Mouse (Mus musculus) forebrain, embryonic 14.5 days (tissue): ENCODE measurements at regions not wholly inside any gene's neighbourhood (a gene's known extent, or its start where the extent isn't known, plus 50 kb on each side); places are given as distances from the start of the nearest gene placed in this dataset.

ENCODE experiments used
- ATAC-seq: fragments of 200-750 bp; cut with Nextera tagmentation; 2 replicates; pipeline ENCODE4 v1.8.0; 2017; ENCODE audit warnings: mild to moderate bottlenecking, moderate library complexity
- DNase-seq: peaks from one replicate; pipeline ENCODE4 v3.0.0-alpha.2; 2015; ENCODE audit warnings: low spot score
- H3K27ac ChIP-seq: fragments of 300-500 bp; sonication (generic); 2 replicates; pipeline ENCODE4 v1.5.1; 2014; ENCODE audit warnings: low read depth, mild to moderate bottlenecking, control low read depth, low read length, moderate library complexity
- H3K27me3 ChIP-seq: fragments of 300-500 bp; sonication (generic); replicated peaks from 2 replicates; pipeline ENCODE4 v1.6.1; 2014; ENCODE audit warnings: low read length, control low read depth, mixed read lengths; ENCODE audit not compliant: control insufficient read depth, insufficient read depth
- H3K36me3 ChIP-seq: fragments of 300-500 bp; sonication (generic); 2 replicates; pipeline ENCODE4 v1.6.1; 2014; ENCODE audit warnings: low read length, control low read depth; ENCODE audit not compliant: control insufficient read depth, insufficient read depth
- H3K4me1 ChIP-seq: fragments of 300-500 bp; sonication (generic); 2 replicates; pipeline ENCODE4 v1.6.1; 2014; ENCODE audit warnings: antibody characterized with exemption, low read length, control low read depth; ENCODE audit not compliant: control insufficient read depth, insufficient read depth
- H3K4me2 ChIP-seq: fragments of 300-500 bp; sonication (generic); 2 replicates; pipeline ENCODE4 v1.6.1; 2014; ENCODE audit warnings: mild to moderate bottlenecking, control low read depth, low read length
- H3K4me3 ChIP-seq: fragments of 300-500 bp; sonication (generic); 2 replicates; pipeline ENCODE4 v1.5.1; 2014; ENCODE audit warnings: low read depth, low read length, control low read depth
- H3K9ac ChIP-seq: fragments of 300-500 bp; sonication (generic); 2 replicates; pipeline ENCODE4 v1.6.1; 2014; ENCODE audit warnings: mild to moderate bottlenecking, low read length, control low read depth, moderate library complexity
- H3K9me3 ChIP-seq: fragments of 300-500 bp; sonication (generic); replicated peaks from 2 replicates; pipeline ENCODE4 v1.6.1; 2016; ENCODE audit warnings: low read length, control low read depth, mixed read lengths; ENCODE audit not compliant: control insufficient read depth
- WGBS: fragments of 180-500 bp; shearing (Covaris S2); extraction: QIAGEN DNeasy Blood & Tissue Kit; methylation state at CpG from one replicate; pipeline ENCODE4 v1.1.7; 2014; 5-methylcytosine and 5-hydroxymethylcytosine counted together

DNA sequence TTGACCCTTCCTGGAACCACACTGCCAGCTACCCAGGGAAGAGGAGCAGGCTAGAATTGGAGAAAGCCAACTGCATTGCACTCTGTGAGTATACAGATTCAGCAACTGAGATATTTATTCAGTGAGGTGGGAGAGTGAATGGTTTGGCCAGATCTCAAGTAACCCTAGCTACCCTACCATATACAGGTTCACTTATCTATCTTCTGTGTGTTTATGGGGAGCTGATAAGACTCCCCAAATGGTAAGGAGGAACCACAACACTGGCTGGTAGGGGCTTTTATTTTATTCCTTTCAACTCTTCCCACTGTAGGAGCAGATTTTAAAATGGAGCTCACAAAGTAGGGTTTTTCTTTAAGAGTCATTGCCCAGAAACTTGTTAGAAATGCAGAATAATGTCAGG lies 62.9 kb downstream of the Arrdc3 start:
- H3K36me3 ChIP-seq, result no peaks in the 10 kb centered on the region
- no peak for DNase-seq

DNA sequence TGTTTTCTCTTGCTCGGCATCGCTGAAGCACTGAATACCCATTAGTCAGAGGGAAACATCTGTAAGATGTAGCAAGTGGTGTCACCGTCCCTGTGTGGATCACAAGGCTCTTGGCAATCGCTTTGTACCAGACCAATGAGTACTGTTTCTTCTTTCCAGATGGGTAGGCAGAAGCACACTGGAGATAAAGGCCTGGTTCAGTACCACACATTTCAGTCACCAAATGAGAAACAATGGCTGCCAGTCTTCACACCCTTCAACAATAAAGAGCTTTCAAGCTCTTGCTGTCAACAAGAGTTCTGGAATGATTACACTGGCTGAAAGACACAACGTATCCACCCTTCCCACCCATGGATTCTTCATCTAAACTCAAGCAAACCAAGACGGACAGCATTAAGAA lies 64.5 kb downstream of the Arrdc3 start:
- no peak overlapping the region for H3K4me2 ChIP-seq
- no peak overlapping the region for H3K9ac ChIP-seq
- no peak overlapping the region for H3K27ac ChIP-seq
- no peaks in the 10 kb centered on the region for H3K4me1 ChIP-seq
- no peaks in the 10 kb centered on the region for H3K27me3 ChIP-seq
- H3K4me3 ChIP-seq, result no peak overlapping the region
- DNase-seq (no peak), ATAC-seq (no peak)
- WGBS, result 61% methylated on average over 6 of the region's 6 CpGs
- H3K9me3 ChIP-seq, result no peaks in the 10 kb centered on the region
- no peaks in the 10 kb centered on the region for H3K36me3 ChIP-seq

More for the DNA sequence above, 62.9 kb downstream of the Arrdc3 start:
- Histone ChIP-seq H3K27me3 (no peaks in the 10 kb centered on the region), H3K4me2 (no peak overlapping the region), H3K4me3 (no peak overlapping the region), H3K27ac (no peak overlapping the region), H3K9me3 (no peaks in the 10 kb centered on the region), H3K9ac (no peak overlapping the region), H3K4me1 (no peaks in the 10 kb centered on the region)
- no peak for ATAC-seq

DNA sequence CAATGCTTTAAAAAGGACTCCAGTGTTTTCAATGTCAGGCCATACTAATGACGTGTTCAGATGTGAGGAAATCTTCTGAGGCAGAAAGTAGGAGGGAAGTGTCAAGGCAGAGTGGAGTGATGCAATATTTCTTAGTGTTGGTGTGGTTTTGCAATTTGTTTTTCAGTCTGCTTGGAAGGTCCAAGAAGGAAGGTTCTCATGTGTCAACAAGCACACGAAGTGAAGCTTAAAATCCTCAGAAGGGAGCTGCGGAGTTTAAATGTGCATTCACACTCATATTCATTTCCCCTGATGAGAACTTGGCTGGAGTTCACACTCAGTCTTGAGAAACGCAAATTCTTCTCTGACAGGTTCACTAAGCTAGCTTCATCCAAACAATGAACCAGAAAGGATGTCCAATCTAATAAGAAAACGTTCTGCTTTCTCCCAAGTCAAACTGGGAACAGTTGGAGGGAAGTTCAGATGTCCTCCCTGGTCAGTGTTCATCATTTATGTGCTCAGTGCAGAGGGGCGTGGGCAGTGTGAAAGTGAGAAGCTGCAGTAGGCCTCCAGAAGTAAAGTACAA lies 66.0 kb downstream of the Arrdc3 start:
- Histone ChIP-seq H3K27me3 (no peaks in the 10 kb centered on the region), H3K9me3 (no peaks in the 10 kb centered on the region), H3K4me2 (no peak overlapping the region), H3K9ac (no peak overlapping the region), H3K27ac (no peak overlapping the region), H3K4me1 (no peaks in the 10 kb centered on the region), H3K4me3 (no peak overlapping the region), H3K36me3 (no peaks in the 10 kb centered on the region)
- ATAC-seq (no peak), DNase-seq (no peak)
- 65% methylated on average over 6 of the region's 6 CpGs for WGBS

DNA sequence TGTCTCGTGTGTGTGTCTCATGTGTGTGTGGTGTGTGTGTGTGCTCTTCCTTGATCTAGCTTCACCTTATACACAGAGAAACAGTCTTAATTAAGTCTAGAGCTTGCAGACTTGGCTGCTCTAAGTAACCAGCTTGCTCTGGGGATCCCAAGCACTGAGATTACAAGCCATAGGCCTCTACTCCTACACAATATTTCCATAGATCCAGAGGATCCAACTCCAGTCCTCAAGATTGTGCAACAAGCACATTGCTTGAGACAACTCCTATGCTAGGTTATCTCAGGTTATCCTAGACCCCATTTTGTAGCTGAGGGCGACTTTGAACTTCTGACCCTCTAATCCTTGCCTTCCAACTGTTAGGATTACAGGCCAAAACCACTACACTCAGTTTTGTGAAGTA lies 67.1 kb downstream of the Arrdc3 start:
- Histone ChIP-seq H3K27ac (no peak overlapping the region), H3K27me3 (no peaks in the 10 kb centered on the region), H3K36me3 (no peaks in the 10 kb centered on the region), H3K9ac (no peak overlapping the region), H3K4me3 (no peak overlapping the region), H3K4me1 (no peaks in the 10 kb centered on the region), H3K4me2 (no peak overlapping the region), H3K9me3 (no peaks in the 10 kb centered on the region)
- no peak for DNase-seq
- no peak for ATAC-seq
- 79% methylated on average over 2 of the region's 2 CpGs for WGBS

DNA sequence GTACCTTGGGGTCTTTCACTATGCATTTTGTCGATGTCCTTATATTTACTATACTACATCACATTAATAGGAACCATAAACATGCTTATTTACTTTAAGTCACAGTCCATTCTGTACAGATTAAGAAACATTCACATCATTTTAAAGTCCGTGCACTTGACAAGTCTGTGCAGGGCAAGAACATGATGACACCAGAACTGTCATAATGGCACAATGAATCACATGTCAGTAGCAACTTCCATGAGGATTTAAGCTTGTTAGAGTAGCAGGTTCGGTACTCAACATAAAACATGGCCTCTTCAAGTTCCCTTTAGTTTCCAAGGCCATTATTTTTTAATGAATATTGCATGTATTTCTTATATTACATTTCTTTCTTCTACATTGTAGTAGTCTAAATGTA lies 67.6 kb downstream of the Arrdc3 start:
- WGBS, result 88% methylated on average over 3 of the region's 3 CpGs
- H3K4me2 ChIP-seq, result no peak overlapping the region
- no peaks in the 10 kb centered on the region for H3K27me3 ChIP-seq
- H3K4me1 ChIP-seq, result no peaks in the 10 kb centered on the region
- no peaks in the 10 kb centered on the region for H3K9me3 ChIP-seq
- DNase-seq (no peak), ATAC-seq (no peak)
- H3K36me3 ChIP-seq, result no peaks in the 10 kb centered on the region
- no peak overlapping the region for H3K9ac ChIP-seq
- no peak overlapping the region for H3K27ac ChIP-seq
- no peak overlapping the region for H3K4me3 ChIP-seq

DNA sequence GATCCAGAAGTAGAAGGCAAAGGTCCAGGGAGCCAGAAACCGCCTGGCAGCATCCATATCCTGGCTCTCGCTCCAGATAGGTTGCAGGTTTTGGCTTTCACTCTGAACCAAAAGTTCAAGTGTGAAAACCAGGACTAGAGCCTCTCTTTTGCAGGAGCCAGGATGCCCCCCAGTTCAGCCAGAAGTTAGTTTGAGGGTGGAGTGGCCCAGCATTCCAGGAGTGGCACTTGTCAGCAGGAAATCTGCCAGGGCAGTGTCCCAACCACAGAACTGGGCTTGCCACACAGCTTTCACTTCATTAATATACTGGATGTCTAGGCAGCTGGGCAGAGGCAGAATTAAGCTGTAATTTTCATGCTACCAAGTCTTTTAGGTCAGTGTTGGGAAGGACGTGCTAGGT lies 68.1 kb downstream of the Arrdc3 start:
- Histone ChIP-seq H3K4me3 (no peak overlapping the region), H3K9ac (no peak overlapping the region), H3K36me3 (no peaks in the 10 kb centered on the region), H3K9me3 (no peaks in the 10 kb centered on the region), H3K4me1 (no peaks in the 10 kb centered on the region), H3K4me2 (no peak overlapping the region), H3K27ac (no peak overlapping the region), H3K27me3 (no peaks in the 10 kb centered on the region)
- WGBS, result 92% methylated on average over 3 of the region's 3 CpGs
- DNase-seq (no peak), ATAC-seq (no peak)

DNA sequence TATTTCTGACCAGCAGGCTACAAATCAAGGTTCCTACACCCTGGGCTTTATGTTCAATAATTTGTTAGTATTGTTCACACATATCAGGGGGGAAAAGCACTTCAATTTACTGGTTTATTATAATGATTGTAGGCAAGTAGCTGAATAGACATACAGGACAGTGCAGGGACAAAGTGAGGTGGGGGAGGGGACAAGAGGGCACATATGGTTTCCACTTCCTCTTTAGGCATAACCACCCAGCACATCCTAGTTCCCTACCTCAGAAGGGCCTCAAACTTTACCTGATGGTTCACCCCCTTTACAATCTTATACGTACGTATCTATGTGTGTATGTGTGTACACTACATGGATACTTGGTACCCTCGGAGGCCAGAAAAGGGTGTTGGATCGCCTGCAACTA lies 69.7 kb downstream of the Arrdc3 start:
- 97% methylated on average over 4 of the region's 4 CpGs for WGBS

DNA sequence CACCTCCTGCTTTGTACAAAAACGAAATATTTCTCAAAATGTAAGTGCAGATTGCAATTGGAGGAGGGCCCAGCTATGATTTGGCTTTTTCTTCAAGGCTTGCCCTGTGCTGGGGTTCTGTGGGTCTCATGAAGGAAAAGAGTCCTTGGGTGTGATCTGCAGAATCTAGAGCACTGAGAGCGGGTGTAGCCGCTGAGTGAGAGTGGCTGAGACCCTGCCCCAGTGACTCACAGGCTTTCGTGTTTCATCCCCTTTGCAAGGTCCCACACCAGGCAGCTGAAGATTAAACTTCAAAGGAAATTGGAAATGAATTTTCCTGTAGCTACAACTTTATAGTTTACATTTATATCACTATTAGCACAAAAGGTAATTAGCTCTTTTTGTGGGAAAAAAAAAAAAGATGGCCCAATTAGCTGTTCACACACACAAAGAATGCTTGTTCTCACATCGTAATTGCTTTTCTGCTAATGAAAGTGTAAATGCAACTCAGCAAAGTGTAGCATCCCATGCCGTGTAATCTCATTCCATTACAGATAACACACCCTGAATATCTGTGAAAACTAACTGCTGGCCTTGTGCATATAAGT lies 71.0 kb downstream of the Arrdc3 start:
- ATAC-seq, result peak; percentile 45; the same call in 1 of the 2 replicates
- H3K4me2 ChIP-seq, result no peak overlapping the region
- H3K27ac ChIP-seq, result no peak overlapping the region
- H3K9me3 ChIP-seq, result no peaks in the 10 kb centered on the region
- H3K36me3 ChIP-seq, result no peaks in the 10 kb centered on the region
- H3K27me3 ChIP-seq, result no peaks in the 10 kb centered on the region
- peak; percentile 33 for DNase-seq
- H3K9ac ChIP-seq, result no peak overlapping the region
- no peak overlapping the region for H3K4me3 ChIP-seq
- 20% methylated on average over 6 of the region's 6 CpGs for WGBS
- H3K4me1 ChIP-seq, result no peaks in the 10 kb centered on the region

More for the DNA sequence above, 69.7 kb downstream of the Arrdc3 start:
- no peak overlapping the region for H3K27ac ChIP-seq
- ATAC-seq (no peak), DNase-seq (no peak)
- H3K4me1 ChIP-seq, result no peaks in the 10 kb centered on the region
- H3K9ac ChIP-seq, result no peak overlapping the region
- H3K36me3 ChIP-seq, result no peaks in the 10 kb centered on the region
- no peak overlapping the region for H3K4me3 ChIP-seq
- H3K27me3 ChIP-seq, result no peaks in the 10 kb centered on the region
- H3K4me2 ChIP-seq, result no peak overlapping the region
- H3K9me3 ChIP-seq, result no peaks in the 10 kb centered on the region

DNA sequence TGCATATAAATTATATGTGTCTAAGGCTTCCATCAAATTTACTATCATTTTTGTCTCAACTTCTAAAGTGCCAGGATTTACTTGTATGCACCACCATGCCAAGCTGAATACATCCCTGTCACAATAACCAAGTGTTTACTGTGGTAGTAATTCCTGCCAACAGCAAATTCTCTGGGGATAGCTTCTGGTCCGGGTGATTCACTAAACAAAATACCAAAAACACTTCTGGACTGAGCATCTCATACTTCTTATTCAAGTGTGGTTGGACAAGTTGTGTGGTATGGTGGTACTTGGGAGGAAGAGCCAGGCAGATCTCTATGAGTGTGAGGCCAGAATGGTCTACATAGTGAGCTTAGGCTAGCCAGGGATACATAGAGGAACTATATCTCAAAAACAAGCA lies 73.8 kb downstream of the Arrdc3 start:
- Histone ChIP-seq H3K4me2 (no peak overlapping the region), H3K4me1 (no peaks in the 10 kb centered on the region), H3K36me3 (no peaks in the 10 kb centered on the region), H3K9me3 (no peaks in the 10 kb centered on the region), H3K4me3 (no peak overlapping the region), H3K27me3 (no peaks in the 10 kb centered on the region), H3K27ac (no peak overlapping the region), H3K9ac (no peak overlapping the region)
- ATAC-seq, result no peak
- WGBS, result 73% methylated on average over 1 of the region's 1 CpGs
- no peak for DNase-seq
